Mouse (Mus musculus) ovary, adult 18-20 months (tissue): ENCODE measurements around the gene Bphl.
A peak's percentile ranks its signal among the peaks of the same experiment; 100 is the strongest.

ENCODE experiments used
- DNase-seq: peaks from one replicate; pipeline ENCODE4 v3.0.0; 2022; ENCODE audit warnings: low spot score, mixed read lengths

Gene Bphl

GRCm38 (mm10) chr13:34037172-34038055, at the start of gene Bphl:
Gene Bphl (plus strand): TSS chr13:34037597.
- peak; percentile 92 for DNase-seq

- DNase-seq, result no peak
Observed at GRCm38 (mm10) chr13:33989625-33990024, 47.8 kb upstream of the Bphl start.

- DNase-seq, result peak; percentile 45
Observed at GRCm38 (mm10) chr13:33995197-33995596, 42.2 kb upstream of the Bphl start.

GRCm38 (mm10) chr13:34002058-34003006, 35.1 kb upstream of the Bphl start, which contains the start of the genes Ripk1 and Serpinb6a:
Gene Ripk1 (plus strand): TSS chr13:34002363.
Gene Serpinb6a (minus strand): TSS chr13:34002794.
- peak; percentile 84 for DNase-seq

- no peak for DNase-seq
Observed at GRCm38 (mm10) chr13:34003058-34003457, 34.3 kb upstream of the Bphl start.

GRCm38 (mm10) chr13:34007234-34007633, 30.2 kb upstream of the Bphl start:
- DNase-seq, result no peak

GRCm38 (mm10) chr13:34016927-34017569, 20.3 kb upstream of the Bphl start:
- no peak for DNase-seq

GRCm38 (mm10) chr13:34018521-34018920, 18.9 kb upstream of the Bphl start:
- no peak for DNase-seq

GRCm38 (mm10) chr13:34021998-34022397, 15.4 kb upstream of the Bphl start:
- no peak for DNase-seq

GRCm38 (mm10) chr13:34032041-34032440, 5.4 kb upstream of the Bphl start:
- DNase-seq, result no peak

- no peak for DNase-seq
Observed at GRCm38 (mm10) chr13:34035424-34035823, 2.0 kb upstream of the Bphl start.

GRCm38 (mm10) chr13:34036726-34037125, 671 bp upstream of the Bphl start:
- no peak for DNase-seq

GRCm38 (mm10) chr13:34038056-34038432, 647 bp downstream of the Bphl start:
- DNase-seq, result no peak

GRCm38 (mm10) chr13:34038901-34039341, 1.5 kb downstream of the Bphl start:
- DNase-seq, result no peak

GRCm38 (mm10) chr13:34040091-34040490, 2.7 kb downstream of the Bphl start:
- no peak for DNase-seq

GRCm38 (mm10) chr13:34043716-34044393, 6.5 kb downstream of the Bphl start:
- DNase-seq, result no peak

GRCm38 (mm10) chr13:34045511-34046249, 8.3 kb downstream of the Bphl start:
- DNase-seq, result no peak

GRCm38 (mm10) chr13:34046421-34047012, 9.1 kb downstream of the Bphl start:
- peak; percentile 52 for DNase-seq

- DNase-seq, result no peak
Observed at GRCm38 (mm10) chr13:34047526-34047925, 10.1 kb downstream of the Bphl start.

- DNase-seq, result no peak
Observed at GRCm38 (mm10) chr13:34050479-34050878, 13.1 kb downstream of the Bphl start.
